Mouse (Mus musculus) liver, adult 2 months (tissue): ENCODE measurements around the gene Npc2.

Experiments used
- CTCF ChIP-seq: fragments of 200-500 bp; IDR thresholded peaks from 2 replicates; pipeline ENCODE4 v1.5.1; 2011; ENCODE audit warnings: low read depth, low read length, control low read depth
- POLR2A ChIP-seq: fragments of 200-500 bp; IDR thresholded peaks from 2 replicates; pipeline ENCODE4 v1.6.1; 2011; ENCODE audit warnings: low read length, control low read depth; ENCODE audit not compliant: insufficient read depth; ENCODE audit errors: extremely low read depth

GRCm38 (mm10) chr12:84819236-84820168, 46.5 kb upstream of the Npc2 start:
- TF ChIP-seq CTCF: no peak
- no peak for TF ChIP-seq POLR2A
